8 mouse cellular contexts compared by ENCODE assay signal in genomic region chr6:138171480-138172224, GRCm38 (mm10). TPM values are rescaled to one million over a fixed set of nuclear protein-coding genes. Genes with fewer than 3 reads are reported as not detected.
A peak's percentile ranks its signal among the peaks of the same experiment; 100 is the strongest.
DNase-seq lines count a peak whose midpoint lies in the region; ATAC-seq and TF ChIP-seq lines count a peak whose summit lies in the region.

No protein-coding gene starts in this region.

- DNase-seq in liver, embryonic 14.5 days (ENCODE audit: low read depth in 3 of 3, low spot score in 3 of 3), result no peak
- DNase-seq in liver, result no peak
- peak; percentile 65 for DNase-seq in forebrain, postnatal 0 days
- peak; percentile 82 for DNase-seq in hindbrain, postnatal 0 days (ENCODE audit: low spot score)
- peak; percentile 34 for DNase-seq in left cerebral cortex, postnatal 4 days
- no peak for DNase-seq in c-Kit-positive CD71-positive TER-119-positive erythroid progenitor cells, embryonic 14.5 days (ENCODE audit: low spot score)
- no peak for DNase-seq in thymus, postnatal 36 days

- no peak overlapping the region for H3K4me3 ChIP-seq in liver, embryonic 14.5 days (ENCODE audit: insufficient read depth in 1 of 2, low read depth in 2 of 2, low read length in 2 of 2)
- H3K4me3 ChIP-seq in forebrain, postnatal 0 days (ENCODE audit: low read depth, low read length), result no peak overlapping the region
- no peak overlapping the region for H3K4me3 ChIP-seq in hindbrain, postnatal 0 days (ENCODE audit: low read length)
- no peak overlapping the region for H3K4me3 ChIP-seq in neural tube, embryonic 15.5 days (replicated peaks)

- TF ChIP-seq EP300 in liver, embryonic 14.5 days (IDR thresholded peaks at IDR 0.05; ENCODE audit: low read depth), result no peak

- intact Hi-C loops in left cerebral cortex, postnatal 4 days (cut with DNase I), result no loop called here

- TF ChIP-seq CTCF in liver, embryonic 14.5 days (IDR thresholded peaks at IDR 0.05; ENCODE audit: low read depth), result peak; percentile 25; the same call in 1 of the 2 replicates
- TF ChIP-seq CTCF in forebrain, postnatal 0 days (IDR thresholded peaks at IDR 0.05; ENCODE audit: low read depth), result peak; percentile 70
- TF ChIP-seq CTCF in hindbrain, postnatal 0 days (IDR thresholded peaks at IDR 0.05; ENCODE audit: low read depth), result peak; percentile 81

- no peaks in the 10 kb centered on the region for H3K36me3 ChIP-seq in liver, embryonic 14.5 days (replicated peaks; ENCODE audit: control insufficient read depth, insufficient read depth, low read depth)
- H3K36me3 ChIP-seq in forebrain, postnatal 0 days (ENCODE audit: insufficient read depth), result no peaks in the 10 kb centered on the region
- H3K36me3 ChIP-seq in hindbrain, postnatal 0 days (ENCODE audit: insufficient read depth, low read length), result no peaks in the 10 kb centered on the region
- no peaks in the 10 kb centered on the region for H3K36me3 ChIP-seq in neural tube, embryonic 15.5 days

- no peaks in the 10 kb centered on the region for H3K9me3 ChIP-seq in liver, embryonic 14.5 days (ENCODE audit: control insufficient read depth, low read length)
- H3K9me3 ChIP-seq in forebrain, postnatal 0 days (ENCODE audit: low read length), result no peaks in the 10 kb centered on the region
- no peaks in the 10 kb centered on the region for H3K9me3 ChIP-seq in hindbrain, postnatal 0 days (ENCODE audit: low read length)
- H3K9me3 ChIP-seq in neural tube, embryonic 15.5 days (replicated peaks), result no peaks in the 10 kb centered on the region

- H3K27ac ChIP-seq in liver, embryonic 14.5 days, result no peak overlapping the region
- no peak overlapping the region for H3K27ac ChIP-seq in forebrain, postnatal 0 days (ENCODE audit: low read depth, low read length)
- no peak overlapping the region for H3K27ac ChIP-seq in hindbrain, postnatal 0 days
- no peak overlapping the region for H3K27ac ChIP-seq in neural tube, embryonic 15.5 days (replicated peaks)

- no peak overlapping the region for H3K4me2 ChIP-seq in liver, embryonic 14.5 days (ENCODE audit: low read depth)
- H3K4me2 ChIP-seq in forebrain, postnatal 0 days (ENCODE audit: low read depth), result no peak overlapping the region
- no peak overlapping the region for H3K4me2 ChIP-seq in hindbrain, postnatal 0 days (ENCODE audit: low read depth, low read length)
- no peak overlapping the region for H3K4me2 ChIP-seq in neural tube, embryonic 15.5 days

- H3K27me3 ChIP-seq in liver, embryonic 14.5 days (ENCODE audit: control insufficient read depth, insufficient read depth, low read length), result no peaks in the 10 kb centered on the region
- no peaks in the 10 kb centered on the region for H3K27me3 ChIP-seq in forebrain, postnatal 0 days (ENCODE audit: insufficient read depth, low read length)
- H3K27me3 ChIP-seq in hindbrain, postnatal 0 days (ENCODE audit: insufficient read depth, low read length), result no peaks in the 10 kb centered on the region
- H3K27me3 ChIP-seq in neural tube, embryonic 15.5 days (replicated peaks), result no peaks in the 10 kb centered on the region

- WGBS in liver, embryonic 14.5 days (ENCODE audit: insufficient replicate concordance), result 53% methylated on average over 15 of the region's 15 CpGs
- WGBS in forebrain, postnatal 0 days, result 61% methylated on average over 15 of the region's 15 CpGs
- WGBS in hindbrain, postnatal 0 days, result 59% methylated on average over 15 of the region's 15 CpGs
- WGBS in neural tube, embryonic 15.5 days, result 70% methylated on average over 15 of the region's 15 CpGs

- no peak overlapping the region for H3K9ac ChIP-seq in liver, embryonic 14.5 days (replicated peaks)
- no peak overlapping the region for H3K9ac ChIP-seq in forebrain, postnatal 0 days
- H3K9ac ChIP-seq in hindbrain, postnatal 0 days (replicated peaks; ENCODE audit: low read length), result no peak overlapping the region
- H3K9ac ChIP-seq in neural tube, embryonic 15.5 days (replicated peaks), result no peak overlapping the region

- ATAC-seq in liver, embryonic 14.5 days (ENCODE audit: insufficient read depth), result no peak
- ATAC-seq in forebrain, postnatal 0 days, result peak; percentile 68
- peak; percentile 88 for ATAC-seq in hindbrain, postnatal 0 days
- ATAC-seq in neural tube, embryonic 15.5 days (ENCODE audit: low FRiP score), result peak; percentile 72; the same call in 1 of the 2 replicates

- H3K4me1 ChIP-seq in liver, embryonic 14.5 days (replicated peaks; ENCODE audit: control insufficient read depth in 2 of 2, insufficient read depth in 2 of 2, low read length in 1 of 2), result no peaks in the 10 kb centered on the region
- H3K4me1 ChIP-seq in forebrain, postnatal 0 days (ENCODE audit: insufficient read depth), result no peaks in the 10 kb centered on the region
- H3K4me1 ChIP-seq in hindbrain, postnatal 0 days (ENCODE audit: insufficient read depth, low read length), result no peaks in the 10 kb centered on the region
- no peaks in the 10 kb centered on the region for H3K4me1 ChIP-seq in neural tube, embryonic 15.5 days

RNA-seq across cellular contexts. Expression of gene Mgst1, which starts 31.5 kb away (rescaled TPM):
- polyA plus RNA-seq in liver, embryonic 14.5 days (2012; rRNA removed), result 84.8 and 111 TPM in 2 replicates
- polyA plus RNA-seq in liver, embryonic 14.5 days (2014; fragmentation: Nextera tagmentation; extraction: Ambion mirVana), result 291 and 292 TPM in 2 replicates
- 23.9 and 27.3 TPM in 2 replicates for total RNA-seq in forebrain, postnatal 0 days (2014; rRNA removed)
- polyA plus RNA-seq in forebrain, postnatal 0 days (2015; fragmentation: Nextera tagmentation; extraction: Ambion mirVana), result 66.5 and 70.5 TPM in 2 replicates
- 56.1 and 61.4 TPM in 2 replicates for total RNA-seq in hindbrain, postnatal 0 days (2014; rRNA removed)
- 140 and 155 TPM in 2 replicates for polyA plus RNA-seq in hindbrain, postnatal 0 days (2015; fragmentation: Nextera tagmentation; extraction: Ambion mirVana)
- total RNA-seq in left cerebral cortex, postnatal 4 days (2021), result 10 to 100 TPM; 16.4 to 16.7 TPM
- 101 and 107 TPM in 2 replicates for polyA plus RNA-seq in neural tube, embryonic 15.5 days (2015; fragmentation: Nextera tagmentation; extraction: Ambion mirVana)

Comparison
In these comparisons a context has a peak if more than half of its experiments do, and no peak if none do; other contexts are left out.
1. DNase-seq: peak in forebrain, postnatal 0 days (single experiment), hindbrain, postnatal 0 days (single experiment) and left cerebral cortex, postnatal 4 days (single experiment); none in liver, embryonic 14.5 days (0 of 3), liver (single experiment), c-Kit-positive CD71-positive TER-119-positive erythroid progenitor cells, embryonic 14.5 days (single experiment) and thymus, postnatal 36 days (0 of 2).
2. CTCF ChIP-seq: peak in every context shown above with its lines; median percentile 81 in hindbrain, postnatal 0 days; 70 in forebrain, postnatal 0 days; 25 in liver, embryonic 14.5 days.